Mouse (Mus musculus) embryo, embryonic 11.5 days (tissue): ENCODE results near the gene Moap1.

Experiments
- DNase-seq: peaks from one replicate; pipeline ENCODE4 v3.0.0-alpha.2; 2012; ENCODE audit warnings: low read depth, low spot score

Moap1 gene

GRCm38 (mm10) chr12:102742056-102742455, 1.4 kb downstream of the Moap1 start:
- no peak for DNase-seq

- DNase-seq = no peak
Observed at GRCm38 (mm10) chr12:102740285-102740684, 3.2 kb downstream of the Moap1 start.

GRCm38 (mm10) chr12:102739096-102739495, 4.4 kb downstream of the Moap1 start:
- DNase-seq = no peak

- peak; percentile 48 for DNase-seq
Observed at GRCm38 (mm10) chr12:102733381-102733780, 10.1 kb downstream of the Moap1 start.

GRCm38 (mm10) chr12:102730798-102731619, 12.5 kb downstream of the Moap1 start:
- DNase-seq = peak; percentile 56

- peak; percentile 86 for DNase-seq
Observed at GRCm38 (mm10) chr12:102729855-102730797, 13.3 kb downstream of the Moap1 start.

GRCm38 (mm10) chr12:102725761-102726175, 17.7 kb downstream of the Moap1 start:
- DNase-seq = no peak

GRCm38 (mm10) chr12:102725146-102725545, 18.3 kb downstream of the Moap1 start:
- DNase-seq = no peak

- DNase-seq = no peak
Observed at GRCm38 (mm10) chr12:102723861-102724260, 19.6 kb downstream of the Moap1 start.

- DNase-seq = no peak
Observed at GRCm38 (mm10) chr12:102722966-102723365, 20.5 kb downstream of the Moap1 start.

GRCm38 (mm10) chr12:102722451-102722850, 21.0 kb downstream of the Moap1 start:
- DNase-seq = no peak

- DNase-seq = peak; percentile 69
Observed at GRCm38 (mm10) chr12:102719552-102720315, 23.7 kb downstream of the Moap1 start.

- DNase-seq = no peak
Observed at GRCm38 (mm10) chr12:102714654-102715395, 28.6 kb downstream of the Moap1 start.

GRCm38 (mm10) chr12:102714116-102714515, 29.3 kb downstream of the Moap1 start:
- DNase-seq = no peak

- DNase-seq = no peak
Observed at GRCm38 (mm10) chr12:102713153-102713865, 30.2 kb downstream of the Moap1 start.

- no peak for DNase-seq
Observed at GRCm38 (mm10) chr12:102710851-102711375, 32.5 kb downstream of the Moap1 start.

- no peak for DNase-seq
Observed at GRCm38 (mm10) chr12:102709896-102710295, 33.6 kb downstream of the Moap1 start.

GRCm38 (mm10) chr12:102708220-102708619, 35.2 kb downstream of the Moap1 start:
- no peak for DNase-seq

GRCm38 (mm10) chr12:102706833-102707463, 36.5 kb downstream of the Moap1 start:
- DNase-seq = no peak
